Mouse (Mus musculus) hindbrain, embryonic 14.5 days (tissue): ENCODE data around the gene Cdk20. TPM values are rescaled to one million over a fixed set of nuclear protein-coding genes. Genes with fewer than 3 reads are reported as not detected.

Experiments
- polyA plus RNA-seq: library from polyadenylated mRNA; unstranded; fragments of >200 nt; fragmentation: Nextera tagmentation; extraction: Ambion mirVana; gene quantifications from 2 replicates; pipeline ENCODE4 v1.2.1, GENCODE M21; 2014

Cdk20 gene
- polyA plus RNA-seq, 1 experiment from 2014 or later, result 22.5 TPM

Other genes starting within 250 kb of the Cdk20 start
- 3.0 and 4.3 TPM in 2 replicates for gene Cdc14b, start 157.0 kb upstream of the Cdk20 start, polyA plus RNA-seq
- 15.4 and 15.8 TPM in 2 replicates for gene Aaed1, start 119.6 kb upstream of the Cdk20 start, polyA plus RNA-seq
- 168 and 171 TPM in 2 replicates for gene Ctsl, start 61.4 kb upstream of the Cdk20 start, polyA plus RNA-seq
- gene Fam240b, start 65.5 kb downstream of the Cdk20 start, polyA plus RNA-seq, result not detected in 2 replicates